Mouse (Mus musculus): ENCODE measurements around the gene Inpp5e. TPM values are rescaled to one million over a fixed set of nuclear protein-coding genes. Genes with fewer than 3 reads are reported as not detected.

Gene Inpp5e
- total RNA-seq, 4 experiments from 2014 or later, result 20.8 to 35.3 (median 24.1) TPM

DNA sequence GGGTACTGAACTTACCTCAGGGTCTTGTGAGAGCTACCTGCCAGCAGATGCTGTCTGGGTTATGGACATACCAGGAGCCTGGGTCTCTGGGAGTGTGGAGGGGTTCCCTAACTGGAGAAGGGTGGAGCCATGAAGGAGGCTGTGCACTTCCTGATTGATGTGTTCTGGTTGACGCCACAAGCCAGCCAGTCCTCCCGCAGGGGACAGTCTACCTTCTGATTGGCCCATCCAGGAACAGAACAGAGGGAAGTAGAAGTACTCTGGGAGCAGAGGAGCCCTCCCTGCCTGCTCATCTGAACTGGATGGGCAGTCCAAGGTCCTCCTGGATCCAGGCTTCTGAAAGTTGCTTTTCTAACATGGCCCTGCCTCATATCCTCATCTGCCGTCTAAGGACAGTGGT is 48.2 kb downstream of the Inpp5e start, which contains the start of gene Card9:
TSS of gene Card9 (minus strand) at position 147 of the 400 bp plus-strand sequence.
- no peak for DNase-seq

DNA sequence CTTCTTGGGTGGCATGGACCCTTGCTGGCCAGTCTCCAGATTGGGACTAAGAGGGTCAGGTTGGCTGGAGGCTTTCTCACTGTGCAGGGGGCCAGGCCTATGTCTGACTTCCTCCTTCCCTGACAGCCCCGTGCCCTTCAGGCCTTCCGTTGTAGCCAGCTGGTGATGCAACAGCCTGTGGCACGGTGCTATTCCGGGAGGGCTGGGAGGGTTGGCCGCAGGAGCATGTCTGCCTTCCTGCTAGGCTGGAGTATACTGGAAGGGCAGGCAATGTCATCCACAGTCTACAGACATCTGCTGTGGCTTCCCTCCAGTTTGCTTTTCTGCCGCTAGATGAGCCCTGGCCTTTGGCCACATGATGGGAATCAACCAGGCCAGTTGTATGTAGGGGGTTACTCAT is 49.0 kb downstream of the Inpp5e start:
- DNase-seq, result no peak

- no peak for DNase-seq
Observed at GRCm38 (mm10) chr2:26358667-26359320, 50.2 kb downstream of the Inpp5e start.

DNA sequence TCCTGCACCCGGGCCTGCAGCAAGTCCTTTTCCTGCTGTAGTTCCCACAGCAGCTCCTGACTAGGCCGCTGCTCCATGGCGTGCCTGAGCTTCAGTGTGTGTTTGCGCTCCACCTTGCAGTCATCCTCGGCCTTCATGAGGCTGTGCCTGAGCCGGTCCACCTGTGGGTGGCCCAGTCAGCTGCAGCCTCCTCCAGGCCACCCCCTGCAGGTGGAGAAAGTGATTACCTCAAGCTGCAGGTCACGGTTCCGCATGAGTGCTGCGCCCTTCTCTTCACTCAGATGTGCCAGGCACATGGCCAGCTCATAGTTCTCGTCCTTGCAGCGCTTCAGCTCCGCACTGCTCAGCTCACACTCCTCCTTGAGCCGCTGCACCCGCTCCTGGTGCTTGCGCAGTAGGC is 51.5 kb downstream of the Inpp5e start:
- no peak for DNase-seq

- DNase-seq, result no peak
Observed at GRCm38 (mm10) chr2:26356678-26357077, 52.3 kb downstream of the Inpp5e start.

- no peak for DNase-seq
Observed at GRCm38 (mm10) chr2:26356231-26356630, 52.8 kb downstream of the Inpp5e start.

- no peak for DNase-seq
Observed at GRCm38 (mm10) chr2:26354401-26354800, 54.6 kb downstream of the Inpp5e start.

DNA sequence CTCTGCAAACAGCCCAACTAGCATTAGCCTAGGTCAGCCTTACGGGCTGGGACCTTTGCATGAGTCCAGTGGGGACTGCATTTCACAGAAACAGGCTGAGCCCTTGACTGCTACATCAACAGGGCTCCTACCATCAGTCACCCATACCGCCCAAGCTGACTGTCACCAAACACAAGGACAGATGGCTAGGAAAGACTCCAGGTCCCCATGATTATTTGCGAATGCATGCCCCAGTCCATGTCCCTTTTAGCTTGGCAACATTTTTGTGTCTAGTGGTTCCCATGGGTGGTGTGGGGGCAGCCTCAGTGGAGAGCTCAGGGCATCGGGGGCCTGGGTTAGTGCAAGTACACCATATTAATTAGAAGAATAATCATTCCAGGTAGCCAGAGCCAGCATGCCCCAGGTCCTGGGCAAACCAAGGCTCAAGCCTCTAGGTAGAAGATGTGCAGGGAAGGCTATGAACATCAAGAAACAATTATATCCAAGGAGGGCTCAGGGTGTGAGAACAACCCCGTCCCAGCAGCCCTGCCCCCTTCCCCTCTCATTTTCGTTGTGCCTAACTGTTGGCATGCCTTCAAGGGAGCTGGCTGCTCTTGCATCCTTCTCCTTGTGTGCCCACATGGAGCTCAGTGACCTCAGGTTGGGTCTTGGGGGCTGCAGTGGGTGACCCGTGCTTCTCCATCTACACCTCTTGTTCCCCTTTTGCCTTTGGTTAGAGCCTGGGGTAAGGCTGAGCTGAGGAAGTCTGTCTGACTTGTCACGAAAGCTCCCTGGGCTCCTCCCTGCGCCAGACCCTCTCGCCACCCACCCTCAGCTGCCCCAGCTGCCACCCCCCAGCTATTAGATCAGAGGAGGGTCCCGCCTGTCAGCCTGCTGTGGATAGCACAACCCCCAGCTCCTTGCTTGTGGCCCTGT is 55.7 kb downstream of the Inpp5e start:
- no peak for DNase-seq

- DNase-seq, result no peak
Observed at GRCm38 (mm10) chr2:26352291-26352910, 56.6 kb downstream of the Inpp5e start.

DNA sequence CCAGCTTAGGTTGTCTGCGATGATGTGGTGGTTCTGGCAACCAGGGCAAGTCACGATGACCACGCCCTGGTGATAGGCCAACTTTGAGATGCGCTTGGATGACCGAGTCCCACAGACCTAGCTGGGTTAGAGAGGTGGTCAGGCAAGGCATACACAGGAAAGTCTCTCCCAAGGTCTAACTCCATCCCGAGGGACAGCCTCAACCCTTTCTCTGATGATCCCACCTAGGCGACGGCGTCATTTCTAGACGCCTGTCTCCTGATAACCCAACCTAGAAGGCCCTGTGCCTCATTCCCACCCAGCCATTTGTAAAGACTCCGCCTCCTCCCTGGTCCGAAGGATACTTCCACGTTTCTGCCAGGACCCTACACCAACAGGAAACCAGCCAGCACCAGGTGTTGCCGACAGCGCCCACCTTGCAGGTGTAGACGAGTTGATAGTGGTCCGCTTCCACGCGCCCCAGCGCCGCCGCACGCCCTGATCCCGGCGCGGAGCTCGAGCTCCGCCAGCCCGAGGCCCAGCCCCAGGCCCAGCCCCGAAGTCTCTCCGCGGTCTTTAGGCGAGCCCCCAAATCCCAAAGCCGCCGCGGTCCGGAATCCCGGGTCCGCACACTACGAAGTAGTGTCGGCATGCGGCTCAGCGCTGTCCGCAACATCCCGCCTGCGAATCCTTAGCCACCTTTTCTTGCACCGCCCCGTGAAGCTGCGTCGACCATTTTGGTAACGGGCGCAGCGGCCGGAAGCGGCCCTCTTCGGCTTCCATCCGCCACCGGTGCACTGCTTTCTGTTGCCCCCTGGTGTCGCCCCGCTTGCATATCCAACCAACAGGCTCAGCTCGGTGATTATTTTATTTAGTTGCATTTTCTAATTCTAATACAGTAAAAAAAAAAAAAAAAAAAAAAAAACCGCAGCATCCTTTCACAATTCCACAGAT is 57.4 kb downstream of the Inpp5e start, which contains the start of gene Dnlz:
TSS of gene Dnlz (minus strand) at position 753 of the 933 bp plus-strand sequence.
- DNase-seq, result peak; percentile 89

DNA sequence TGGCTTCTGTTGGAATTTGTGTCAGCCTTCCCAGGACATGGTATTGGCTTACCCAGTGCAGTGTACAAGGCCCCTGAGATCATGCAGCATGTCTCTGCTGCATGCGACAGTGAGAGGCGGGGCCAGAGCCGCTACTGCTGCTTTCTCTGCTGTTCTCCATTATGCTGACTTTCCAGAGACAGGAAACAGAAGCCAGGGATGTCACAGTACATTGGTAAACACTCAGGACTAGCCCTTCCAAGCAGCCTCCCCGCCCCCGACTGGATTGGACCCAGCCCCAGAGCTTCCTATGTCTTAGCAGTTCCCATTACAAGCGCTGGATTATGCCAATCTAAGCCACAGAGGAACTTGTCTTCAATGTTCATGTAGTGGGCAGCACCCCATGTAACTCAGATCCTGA is 60.8 kb downstream of the Inpp5e start:
- DNase-seq, result no peak

Other genes starting within 250 kb of the Inpp5e start
- gene Lhx3, start 200.9 kb downstream of the Inpp5e start, total RNA-seq (2022), result 1 to 10 TPM in 2 of 4 experiments, under 1 TPM in 1, not detected in 1; 0.48 to 6.4 (median 4.0) TPM
- 10 to 100 TPM; 25.2 to 28.7 (median 26.6) TPM for gene Qsox2, start 171.7 kb downstream of the Inpp5e start, total RNA-seq (2022)
- 1 to 10 TPM in 3 of 4 experiments, under 1 TPM in 1; 0.32 to 4.1 (median 2.2) TPM for gene Ccdc187, start 114.6 kb downstream of the Inpp5e start, total RNA-seq (2022)
- 10 to 100 TPM; 10.7 to 41.6 (median 24.6) TPM for gene Gpsm1, start 93.7 kb downstream of the Inpp5e start, total RNA-seq (2022)
- 10 to 100 TPM; 21.0 to 23.8 (median 21.9) TPM for gene Dnlz, start 57.1 kb downstream of the Inpp5e start, total RNA-seq (2022)
- gene Card9, start 48.3 kb downstream of the Inpp5e start, total RNA-seq (2022), result 1 to 10 TPM; 1.1 to 3.4 (median 2.2) TPM
- gene Snapc4, start 28.6 kb downstream of the Inpp5e start, total RNA-seq (2022), result 10 to 100 TPM; 24.7 to 68.1 (median 42.8) TPM
- 100 to 1,000 TPM in 3 of 4 experiments, 10 to 100 TPM in 1; 97.8 to 120 (median 110) TPM for gene Entr1, start 19.9 kb downstream of the Inpp5e start, total RNA-seq (2022)
- gene Pmpca, start 19.9 kb downstream of the Inpp5e start, total RNA-seq (2022), result 100 to 1,000 TPM; 138 to 155 (median 142) TPM
- gene Sec16a, start 36.0 kb upstream of the Inpp5e start, total RNA-seq (2022), result 10 to 100 TPM; 62.3 to 73.6 (median 67.1) TPM
- gene Notch1, start 107.5 kb upstream of the Inpp5e start, total RNA-seq (2022), result 10 to 100 TPM; 23.7 to 32.6 (median 28.4) TPM
- 100 to 1,000 TPM; 105 to 245 (median 172) TPM for gene Egfl7, start 170.8 kb upstream of the Inpp5e start, total RNA-seq (2022)
- gene Gm20532, start 177.4 kb upstream of the Inpp5e start, total RNA-seq (2022), result not detected
- gene Agpat2, start 195.2 kb upstream of the Inpp5e start, total RNA-seq (2022), result 100 to 1,000 TPM in 3 of 4 experiments, 10 to 100 TPM in 1; 86.0 to 354 (median 247) TPM
- gene Fam69b, start 219.3 kb upstream of the Inpp5e start, total RNA-seq (2022), result 10 to 100 TPM in 2 of 4 experiments, 1 to 10 TPM in 2; 9.1 to 11.9 (median 10.4) TPM

Data from adrenal gland, adult 8-10 months (tissue).